Mouse (Mus musculus): ENCODE results near the gene Gm11116. TPM values are rescaled to one million over a fixed set of nuclear protein-coding genes. Genes with fewer than 3 reads are reported as not detected.
"Not testable (repeated sequence)": the region's sequence is repeated elsewhere in the genome, so short reads cannot be mapped to it uniquely, and the experiment has no call there.

Gene Gm11116
- polyA plus RNA-seq (2014; fragmentation: Nextera tagmentation; extraction: Ambion mirVana), result not detected in 2 replicates

- 69% methylated on average over 1 of the region's 1 CpGs for WGBS (ENCODE audit: insufficient replicate concordance)
Observed at GRCm38 (mm10) chr5:88111430-88111829, at the start of gene Gm11116. Gm11116 (minus strand) TSS chr5:88111530.

GRCm38 (mm10) chr5:88153999-88154398, 42.7 kb upstream of the Gm11116 start, which contains the start of gene Gm11115:
Gm11115 (minus strand) TSS chr5:88154099.
- Histone ChIP-seq H3K4me2 (no peak within 1 kb of the TSS), H3K4me3 (ENCODE audit: low read depth, low read length) (no peak within 1 kb of the TSS), H3K36me3 (ENCODE audit: control insufficient read depth, insufficient read depth, low read length) (no peaks in the 10 kb centered on the region), H3K27ac (ENCODE audit: low read depth, low read length) (no peak within 1 kb of the TSS), H3K4me1 (ENCODE audit: control insufficient read depth, insufficient read depth, low read length) (no peaks in the 10 kb centered on the region), H3K27me3 (ENCODE audit: control insufficient read depth, insufficient read depth, low read length) (no peaks in the 10 kb centered on the region), H3K9ac (ENCODE audit: low read depth, low read length) (no peak within 1 kb of the TSS), H3K9me3 (replicated peaks; ENCODE audit: control insufficient read depth, low read length) (no peaks in the 10 kb centered on the region)
- no peak for ATAC-seq (replicated peaks; ENCODE audit: insufficient number of reproducible peaks, low FRiP score, low TSS enrichment)

More at GRCm38 (mm10) chr5:88111430-88111829, at the start of gene Gm11116:
- Histone ChIP-seq H3K9me3 (replicated peaks; ENCODE audit: control insufficient read depth, low read length) (no peaks in the 10 kb centered on the region), H3K36me3 (ENCODE audit: control insufficient read depth, insufficient read depth, low read length) (no peaks in the 10 kb centered on the region), H3K9ac (ENCODE audit: low read depth, low read length) (no peak within 1 kb of the TSS), H3K27me3 (ENCODE audit: control insufficient read depth, insufficient read depth, low read length) (no peaks in the 10 kb centered on the region), H3K4me2 (no peak within 1 kb of the TSS), H3K27ac (ENCODE audit: low read depth, low read length) (no peak within 1 kb of the TSS), H3K4me1 (ENCODE audit: control insufficient read depth, insufficient read depth, low read length) (no peaks in the 10 kb centered on the region), H3K4me3 (ENCODE audit: low read depth, low read length) (no peak within 1 kb of the TSS)
- no peak for ATAC-seq (replicated peaks; ENCODE audit: insufficient number of reproducible peaks, low FRiP score, low TSS enrichment)

GRCm38 (mm10) chr5:88086256-88086655, 25.1 kb downstream of the Gm11116 start, which contains the start of gene Smr2:
Smr2 (plus strand) TSS chr5:88086556.
- H3K9me3 ChIP-seq (replicated peaks; ENCODE audit: control insufficient read depth, low read length); H3K4me2 ChIP-seq; H3K27me3 ChIP-seq (ENCODE audit: control insufficient read depth, insufficient read depth, low read length); H3K27ac ChIP-seq (ENCODE audit: low read depth, low read length); H3K36me3 ChIP-seq (ENCODE audit: control insufficient read depth, insufficient read depth, low read length); H3K9ac ChIP-seq (ENCODE audit: low read depth, low read length); H3K4me1 ChIP-seq (ENCODE audit: control insufficient read depth, insufficient read depth, low read length); H3K4me3 ChIP-seq (ENCODE audit: low read depth, low read length); ATAC-seq (replicated peaks; ENCODE audit: insufficient number of reproducible peaks, low FRiP score, low TSS enrichment): not testable (repeated sequence)

Other genes starting within 250 kb of the Gm11116 start
- gene Odam, start 226.5 kb downstream of the Gm11116 start, polyA plus RNA-seq (2014; fragmentation: Nextera tagmentation; extraction: Ambion mirVana), result not detected in 2 replicates
- 0.16 TPM in 1 of 2 replicates, not detected in the other for gene Csn3, start 186.0 kb downstream of the Gm11116 start, polyA plus RNA-seq (2014; fragmentation: Nextera tagmentation; extraction: Ambion mirVana)
- not detected in 2 replicates for gene 2310003L06Rik, start 142.1 kb downstream of the Gm11116 start, polyA plus RNA-seq (2014; fragmentation: Nextera tagmentation; extraction: Ambion mirVana)
- gene Gm28434, start 142.0 kb downstream of the Gm11116 start, polyA plus RNA-seq (2014; fragmentation: Nextera tagmentation; extraction: Ambion mirVana), result not detected in 2 replicates
- gene Cabs1, start 132.1 kb downstream of the Gm11116 start, polyA plus RNA-seq (2014; fragmentation: Nextera tagmentation; extraction: Ambion mirVana), result not detected in 2 replicates
- gene Smr3a, start 109.0 kb downstream of the Gm11116 start, polyA plus RNA-seq (2014; fragmentation: Nextera tagmentation; extraction: Ambion mirVana), result not detected in 2 replicates
- gene Smr2, start 25.0 kb downstream of the Gm11116 start, polyA plus RNA-seq (2014; fragmentation: Nextera tagmentation; extraction: Ambion mirVana), result not detected in 2 replicates
- gene Gm11115, start 42.6 kb upstream of the Gm11116 start, polyA plus RNA-seq (2014; fragmentation: Nextera tagmentation; extraction: Ambion mirVana), result not detected in 2 replicates
- not detected in 2 replicates for gene Gm7714, start 157.4 kb upstream of the Gm11116 start, polyA plus RNA-seq (2014; fragmentation: Nextera tagmentation; extraction: Ambion mirVana)
- gene Prol1, start 205.8 kb upstream of the Gm11116 start, polyA plus RNA-seq (2014; fragmentation: Nextera tagmentation; extraction: Ambion mirVana), result not detected in 2 replicates

Data from heart, embryonic 11.5 days (tissue).